Mouse (Mus musculus): ENCODE measurements around the gene Trappc10.

The Trappc10 gene
- long read RNA-seq, experiment 1, partial matches to known transcripts, result 2 of 6 reads
- long read RNA-seq, experiment 1, other reads (novel, unspliced or antisense), result 4 of 6 reads
- long read RNA-seq, experiment 2, partial matches to known transcripts, result 2 of 3 reads
- long read RNA-seq, experiment 2, other reads (novel, unspliced or antisense), result 1 of 3 reads

GRCm38 (mm10) chr10:78244438-78245224, at the start of gene Trappc10:
Gene Trappc10 (minus strand): TSS chr10:78244641.
- intact Hi-C loops (cut with DNase I), result no loop called here

- intact Hi-C loops (cut with DNase I), result no loop called here
These were observed 49.1 kb upstream of the Trappc10 start for GRCm38 (mm10) chr10:78293576-78293975.

GRCm38 (mm10) chr10:78292381-78292780, 47.9 kb upstream of the Trappc10 start:
- intact Hi-C loops (cut with DNase I), result no loop called here

GRCm38 (mm10) chr10:78290730-78291535, 46.5 kb upstream of the Trappc10 start:
- intact Hi-C loops (cut with DNase I), result no loop called here

- intact Hi-C loops (cut with DNase I), result no loop called here
These were observed 44.5 kb upstream of the Trappc10 start for GRCm38 (mm10) chr10:78288896-78289295.

- intact Hi-C loops (cut with DNase I), result no loop called here
These were observed 43.7 kb upstream of the Trappc10 start for GRCm38 (mm10) chr10:78288135-78288534.

- intact Hi-C loops (cut with DNase I), result no loop called here
These were observed 43.2 kb upstream of the Trappc10 start for GRCm38 (mm10) chr10:78287465-78288132.

- intact Hi-C loops (cut with DNase I), result no loop called here
These were observed 41.5 kb upstream of the Trappc10 start for GRCm38 (mm10) chr10:78285959-78286358.

- intact Hi-C loops (cut with DNase I), result no loop called here
These were observed 41.0 kb upstream of the Trappc10 start for GRCm38 (mm10) chr10:78285409-78285808.

GRCm38 (mm10) chr10:78284812-78285211, 40.4 kb upstream of the Trappc10 start:
- intact Hi-C loops (cut with DNase I), result no loop called here

GRCm38 (mm10) chr10:78282411-78282810, 38.0 kb upstream of the Trappc10 start:
- intact Hi-C loops (cut with DNase I), result no loop called here

GRCm38 (mm10) chr10:78280486-78280885, 36.0 kb upstream of the Trappc10 start:
- intact Hi-C loops (cut with DNase I), result no loop called here

GRCm38 (mm10) chr10:78279210-78279609, 34.8 kb upstream of the Trappc10 start:
- intact Hi-C loops (cut with DNase I), result loop anchor here (1.0 to 2.0 kb wide), 2 partner anchors 110 to 113 kb away; no protein-coding TSS in a partner anchor

GRCm38 (mm10) chr10:78277835-78278234, 33.4 kb upstream of the Trappc10 start:
- intact Hi-C loops (cut with DNase I), result loop anchor here (2.0 kb wide), 1 partner anchor 111 kb away; no protein-coding TSS in a partner anchor

GRCm38 (mm10) chr10:78276242-78276641, 31.8 kb upstream of the Trappc10 start:
- intact Hi-C loops (cut with DNase I), result no loop called here

GRCm38 (mm10) chr10:78272932-78273331, 28.5 kb upstream of the Trappc10 start:
- intact Hi-C loops (cut with DNase I), result no loop called here

- intact Hi-C loops (cut with DNase I), result no loop called here
These were observed 21.4 kb upstream of the Trappc10 start for GRCm38 (mm10) chr10:78265881-78266280.

- intact Hi-C loops (cut with DNase I), result no loop called here
These were observed 20.3 kb upstream of the Trappc10 start for GRCm38 (mm10) chr10:78264735-78265134.

GRCm38 (mm10) chr10:78260916-78261650, 16.6 kb upstream of the Trappc10 start:
- intact Hi-C loops (cut with DNase I), result no loop called here

- intact Hi-C loops (cut with DNase I), result no loop called here
These were observed 15.9 kb upstream of the Trappc10 start for GRCm38 (mm10) chr10:78260322-78260721.

- intact Hi-C loops (cut with DNase I), result no loop called here
These were observed 15.3 kb upstream of the Trappc10 start for GRCm38 (mm10) chr10:78259702-78260101.
